Mouse (Mus musculus) C2C12 (cell line): Measurements from ENCODE around the gene Snap91. TPM values are rescaled to one million over a fixed set of nuclear protein-coding genes. Genes with fewer than 3 reads are reported as not detected.

Source experiments
- H3K27me3 ChIP-seq: one replicate; pipeline ENCODE4 v1.6.1; 2011; ENCODE audit not compliant: control insufficient read depth, insufficient read depth, insufficient read length
- H3K36me3 ChIP-seq: one replicate; pipeline ENCODE4 v1.6.1; 2011; ENCODE audit not compliant: control insufficient read depth, insufficient read depth
- H3K4me3 ChIP-seq: one replicate; pipeline ENCODE4 v1.5.1; 2011; ENCODE audit warnings: mild to moderate bottlenecking, control low read depth; ENCODE audit not compliant: poor library complexity, insufficient read depth, severe bottlenecking
- H3K79me2 ChIP-seq: one replicate; pipeline ENCODE4 v1.6.1; 2011; ENCODE audit not compliant: control insufficient read depth, insufficient read depth
- H3K79me3 ChIP-seq: one replicate; pipeline ENCODE4 v1.6.1; 2011; ENCODE audit warnings: low read depth, control low read depth
- H3ac ChIP-seq: one replicate; pipeline ENCODE3; 2011; ENCODE audit warnings: low read depth; ENCODE audit not compliant: control insufficient read depth, insufficient read length
- CEBPB ChIP-seq: IDR thresholded peaks from one replicate; pipeline ENCODE4 v1.6.1; 2011; ENCODE audit warnings: low read depth, mild to moderate bottlenecking, control low read depth, moderate library complexity
- CTCF ChIP-seq: IDR thresholded peaks from one replicate; pipeline ENCODE4 v1.5.1; 2011; ENCODE audit not compliant: control insufficient read depth, insufficient read depth, insufficient read length
- FOSL1 ChIP-seq: IDR thresholded peaks from one replicate; pipeline ENCODE4 v1.8.0; 2011; ENCODE audit warnings: mild to moderate bottlenecking, low read length; ENCODE audit not compliant: poor library complexity, insufficient read depth, severe bottlenecking
- MAX ChIP-seq: IDR thresholded peaks from one replicate; pipeline ENCODE4 v1.6.1; 2011; ENCODE audit warnings: mild to moderate bottlenecking, control low read depth
- MYOD1 ChIP-seq: IDR thresholded peaks from one replicate; pipeline ENCODE4 v1.6.1; 2011; ENCODE audit warnings: low read depth; ENCODE audit not compliant: control insufficient read depth, insufficient read length
- MYOG ChIP-seq: IDR thresholded peaks from one replicate; pipeline ENCODE4 v1.6.1; 2011; ENCODE audit not compliant: control insufficient read depth, insufficient read length; ENCODE audit errors: extremely low read depth
- USF1 ChIP-seq: IDR thresholded peaks from one replicate; pipeline ENCODE4 v1.6.1; 2011; ENCODE audit warnings: low read depth, mild to moderate bottlenecking, control low read depth, moderate library complexity
- long read RNA-seq, 2 experiments: library from polyadenylated mRNA; unstranded; transcript quantifications; one replicate each; pipeline ENCODE4 v2.0.0; 2019 to 2020
- polyA plus RNA-seq: library from polyadenylated mRNA; unstranded; fragments of >200 nt; fragmentation: generic; extraction: Trizol; gene quantifications from one replicate; pipeline ENCODE4 v1.2.1, GENCODE M21; 2012; ENCODE audit warnings: missing spikeins

Snap91 gene
- polyA plus RNA-seq: not detected
- long read RNA-seq, experiment 1: 0 reads
- long read RNA-seq, experiment 2: 0 reads

DNA sequence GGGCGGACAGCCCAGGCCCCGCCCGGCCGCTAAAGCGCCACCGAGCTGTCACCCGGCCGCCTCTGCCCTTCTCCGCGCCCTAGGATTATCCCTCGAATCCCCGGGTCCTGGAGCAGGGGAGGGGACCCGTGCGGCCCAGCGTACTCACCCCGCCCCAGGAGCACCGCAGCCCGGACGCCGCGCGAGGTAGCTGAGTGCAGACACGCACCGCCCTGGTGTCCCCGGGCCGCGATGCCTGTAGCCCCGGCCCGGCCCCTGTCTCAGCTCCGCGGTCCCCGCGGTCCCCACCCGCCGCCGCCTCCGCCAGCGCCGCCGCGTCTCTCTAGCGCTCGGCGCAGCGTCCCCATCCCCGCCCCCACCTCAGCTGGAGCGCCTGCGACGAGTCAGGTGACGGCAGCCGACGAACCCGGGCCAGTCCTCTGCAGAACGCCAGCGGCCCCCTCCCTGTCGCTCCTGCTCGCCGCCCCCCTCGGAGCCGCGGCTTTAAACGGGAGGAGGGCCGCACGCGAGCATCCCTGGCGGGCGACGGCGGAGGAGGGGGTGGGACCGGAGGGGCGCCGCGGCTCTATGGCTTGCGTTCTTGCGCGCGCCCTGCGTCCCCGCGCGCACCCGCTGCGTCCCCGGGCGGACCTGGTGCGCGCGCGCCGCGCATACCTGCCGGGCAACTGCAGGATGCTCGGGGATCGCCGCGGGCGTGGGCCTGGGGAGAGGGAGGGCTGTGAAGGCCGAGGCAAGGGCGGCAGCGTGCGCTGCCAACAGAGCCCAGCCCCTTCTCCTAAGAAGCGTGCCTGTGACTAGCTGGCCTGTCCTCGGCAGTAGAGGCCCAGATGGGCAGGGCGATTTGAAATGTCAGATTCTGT lies at the start of gene Snap91:
Gene Snap91, minus strand, starts transcription at position 542 of the 860 bp plus-strand sequence.
- Histone ChIP-seq H3K27me3 (peaks cover 24% of the 10 kb centered on the region), H3K36me3 (no peaks in the 10 kb centered on the region), H3ac (no peak within 1 kb of the TSS), H3K79me2 (no peaks in the 10 kb centered on the region), H3K79me3 (no peaks in the 10 kb centered on the region), H3K4me3 (no peak within 1 kb of the TSS)
- TF ChIP-seq USF1 (no peak), CTCF (no peak), MYOD1 (no peak), MAX (no peak), MYOG (no peak), CEBPB (no peak), FOSL1 (no peak)

DNA sequence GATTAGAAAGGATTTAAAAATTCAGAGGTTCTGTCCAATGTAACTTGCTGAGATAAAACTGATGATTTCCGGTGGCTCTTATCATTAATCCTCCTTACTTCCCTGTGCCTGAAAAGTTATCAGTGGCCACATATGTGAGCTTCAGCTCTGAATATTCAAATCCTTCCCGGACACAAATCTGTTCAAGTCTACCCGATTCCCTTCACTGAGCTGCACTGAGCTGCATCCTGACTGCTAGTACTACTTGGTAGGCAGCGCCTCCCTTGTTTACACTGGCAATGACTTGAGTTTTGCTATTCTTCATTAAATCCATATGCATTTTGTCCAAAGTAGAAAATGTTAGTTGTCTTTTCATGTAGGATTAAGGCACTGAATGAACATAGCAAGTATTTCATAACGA lies 46.1 kb upstream of the Snap91 start:
- Histone ChIP-seq H3K36me3 (no peaks in the 10 kb centered on the region), H3K79me3 (no peaks in the 10 kb centered on the region), H3K79me2 (no peaks in the 10 kb centered on the region), H3K4me3 (no peak overlapping the region), H3K27me3 (peaks cover 5% of the 10 kb centered on the region), H3ac (no peak overlapping the region)
- TF ChIP-seq CEBPB (no peak), CTCF (no peak), USF1 (no peak), MYOD1 (no peak), FOSL1 (no peak), MYOG (no peak), MAX (no peak)

DNA sequence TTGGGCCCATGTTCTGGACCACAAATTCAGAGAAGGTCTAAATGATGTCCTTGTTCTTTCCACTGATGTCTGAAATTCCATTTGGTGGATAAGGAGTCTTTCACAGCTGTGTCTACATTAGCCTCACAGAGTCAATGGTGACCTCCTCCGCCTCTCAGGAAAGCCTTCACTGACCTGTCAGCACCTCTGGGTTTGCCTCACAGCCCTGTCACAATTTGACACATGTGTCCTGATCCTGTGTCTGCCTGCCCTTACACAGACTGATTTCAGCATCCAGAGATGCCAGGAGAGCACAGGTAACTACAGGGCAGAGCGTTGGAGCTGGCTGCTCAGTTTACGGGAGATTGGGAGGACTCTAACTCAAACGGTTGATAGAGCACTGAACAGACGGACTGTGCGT lies 45.2 kb upstream of the Snap91 start:
- H3K79me3 ChIP-seq: no peaks in the 10 kb centered on the region
- no peaks in the 10 kb centered on the region for H3K79me2 ChIP-seq
- no peak for TF ChIP-seq CEBPB
- no peak for TF ChIP-seq MAX
- TF ChIP-seq CTCF: no peak
- TF ChIP-seq FOSL1: no peak
- TF ChIP-seq MYOD1: no peak
- TF ChIP-seq USF1: no peak
- no peak for TF ChIP-seq MYOG
- H3K27me3 ChIP-seq: peaks cover 5% of the 10 kb centered on the region
- no peak overlapping the region for H3ac ChIP-seq
- no peaks in the 10 kb centered on the region for H3K36me3 ChIP-seq
- no peak overlapping the region for H3K4me3 ChIP-seq

DNA sequence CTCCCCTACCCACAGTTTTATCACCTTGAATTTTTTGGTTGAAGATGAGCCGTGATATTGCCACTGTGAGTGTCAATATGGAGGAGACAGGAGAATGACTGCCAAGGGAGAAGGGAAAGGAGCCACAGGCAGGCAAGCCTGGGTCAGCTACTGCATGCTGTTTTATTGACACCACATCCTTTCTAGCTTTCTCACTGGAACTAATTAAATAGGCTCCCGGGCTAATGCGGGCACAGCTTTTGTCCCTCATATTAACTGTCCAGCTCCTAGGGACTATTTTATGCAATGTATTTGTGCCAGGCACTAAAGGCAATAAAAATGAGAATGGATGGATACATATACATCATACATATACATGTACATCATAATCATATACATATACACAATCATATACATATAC lies 42.0 kb upstream of the Snap91 start:
- Histone ChIP-seq H3ac (no peak overlapping the region), H3K36me3 (no peaks in the 10 kb centered on the region), H3K4me3 (no peak overlapping the region), H3K79me2 (no peaks in the 10 kb centered on the region), H3K27me3 (peaks cover 5% of the 10 kb centered on the region), H3K79me3 (no peaks in the 10 kb centered on the region)
- TF ChIP-seq MYOG: no peak
- TF ChIP-seq MYOD1: no peak
- no peak for TF ChIP-seq CTCF
- no peak for TF ChIP-seq FOSL1
- TF ChIP-seq MAX: no peak
- TF ChIP-seq CEBPB: no peak

DNA sequence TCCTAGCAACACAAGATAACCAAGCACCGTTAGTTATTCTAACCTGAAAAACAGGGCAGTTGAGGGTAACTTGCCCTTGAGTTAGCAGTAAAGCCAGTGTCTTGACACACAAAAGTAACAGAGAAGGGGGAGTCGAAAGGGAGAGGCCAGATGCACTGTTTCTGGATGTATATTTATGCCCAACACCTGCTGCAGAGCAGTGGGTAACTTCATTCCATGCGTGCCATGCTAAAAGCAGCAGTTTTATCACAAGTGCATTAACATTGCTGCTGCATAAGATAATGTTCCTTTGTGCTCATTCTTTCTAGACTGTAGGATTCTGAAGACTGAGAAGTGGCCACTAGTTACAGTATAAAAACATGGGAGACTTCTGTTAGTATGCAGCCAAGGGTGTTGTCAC lies 36.1 kb upstream of the Snap91 start:
- TF ChIP-seq CTCF (no peak), MYOG (no peak), MYOD1 (no peak), MAX (no peak), FOSL1 (no peak), USF1 (no peak), CEBPB (no peak)
- Histone ChIP-seq H3ac (no peak overlapping the region), H3K79me2 (no peaks in the 10 kb centered on the region), H3K4me3 (no peak overlapping the region), H3K36me3 (no peaks in the 10 kb centered on the region), H3K27me3 (no peaks in the 10 kb centered on the region), H3K79me3 (no peaks in the 10 kb centered on the region)
